Mouse (Mus musculus) adrenal gland, adult 18-20 months (tissue): ENCODE data around the gene Gphn. TPM values are rescaled to one million over a fixed set of nuclear protein-coding genes. Genes with fewer than 3 reads are reported as not detected.

ENCODE experiments used
- DNase-seq, 2 experiments: peaks; one replicate each; pipeline ENCODE4 v3.0.0; 2021 to 2022; ENCODE audit warnings: low spot score in 2 of 2
- total RNA-seq, 2 experiments: library from RNA; stranded (reverse); gene quantifications; 1 replicate in 1 of 2; 2 replicates in 1 of 2; pipeline ENCODE4 v1.2.3; 2021

Gphn gene
- total RNA-seq, 2 experiments from 2014 or later = 25.0 to 27.7 TPM

DNA sequence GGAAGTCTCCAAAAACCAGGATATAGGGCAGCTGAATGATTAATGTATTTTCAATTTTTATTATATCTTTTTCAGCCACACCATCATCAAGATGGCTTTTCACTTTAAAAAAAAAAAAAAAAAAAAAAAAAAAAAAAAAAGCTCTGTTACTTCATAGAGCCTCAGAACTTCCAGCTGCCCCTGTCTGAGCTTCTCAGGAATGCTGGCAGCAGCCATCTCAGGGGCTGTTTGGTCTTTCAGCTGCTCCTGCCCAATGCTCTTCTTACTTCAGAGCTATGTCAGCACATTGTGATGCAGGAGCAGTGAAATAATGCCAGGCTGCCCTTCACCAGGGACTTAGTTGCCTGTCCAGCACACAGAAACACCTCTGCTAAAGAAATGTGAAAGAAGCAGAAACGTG, 465.1 kb downstream of the Gphn start, which contains the start of gene Fam71d:
Gene Fam71d (plus strand): TSS at position 211 of the 400 bp plus-strand sequence.
- DNase-seq = no peak

DNA sequence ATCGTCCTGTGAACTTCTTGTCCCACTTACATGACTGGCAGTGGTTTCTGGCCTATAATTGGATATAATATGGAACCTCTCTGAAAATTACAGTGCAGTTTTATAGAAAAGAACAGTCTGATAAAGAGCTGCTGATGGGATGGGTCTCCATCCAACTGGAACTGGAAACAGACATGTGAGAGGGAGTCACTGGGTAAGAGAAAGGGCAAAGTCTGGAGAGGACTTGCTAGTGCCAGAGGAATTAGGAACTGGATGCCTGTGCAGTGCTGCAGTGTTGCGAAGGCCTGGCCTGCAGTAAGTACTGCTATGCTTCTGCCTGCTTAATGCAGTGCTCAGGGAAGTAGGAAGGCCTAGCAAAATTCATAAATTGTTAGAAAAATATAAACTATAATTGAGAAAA, 467.1 kb downstream of the Gphn start:
- DNase-seq = no peak

DNA sequence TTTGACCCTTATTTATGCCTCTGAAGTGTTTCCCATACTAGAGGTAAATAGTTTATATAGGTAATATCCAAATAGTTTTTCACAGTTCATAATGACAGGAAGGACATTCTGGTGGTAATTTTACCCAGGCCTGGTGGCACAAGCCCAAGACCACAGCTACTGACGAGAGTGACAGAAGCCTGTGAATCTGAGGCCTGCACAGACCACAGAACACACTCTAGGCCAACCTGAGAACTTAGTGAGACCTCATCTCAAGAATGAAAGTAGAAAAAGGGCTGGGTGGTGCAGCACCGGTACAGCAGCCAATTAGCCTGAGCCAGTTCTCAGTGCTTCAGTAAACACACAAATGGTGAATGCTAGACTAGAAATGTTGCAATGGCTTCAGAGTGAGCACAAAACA, 491.6 kb downstream of the Gphn start:
- no peak for DNase-seq

GRCm38 (mm10) chr12:78727723-78728122, 501.5 kb downstream of the Gphn start:
- DNase-seq = no peak

Other genes with a start within 250 kb of the Gphn start
- gene Gm6657, start 32.1 kb upstream of the Gphn start, total RNA-seq = not detected